Mouse (Mus musculus) hindbrain, embryonic 15.5 days (tissue): ENCODE data around the gene Hectd3. TPM values are rescaled to one million over a fixed set of nuclear protein-coding genes. Genes with fewer than 3 reads are reported as not detected.

Source experiments
- ATAC-seq: fragments of 200-750 bp; cut with Nextera tagmentation; 2 replicates; pipeline ENCODE4 v1.8.0; 2017; ENCODE audit warnings: low read depth, moderate number of reproducible peaks, moderate TSS enrichment; ENCODE audit not compliant: low FRiP score
- H3K27ac ChIP-seq: fragments of 300-500 bp; sonication (generic); replicated peaks from 2 replicates; pipeline ENCODE4 v1.5.1; 2015; ENCODE audit warnings: mild to moderate bottlenecking, inconsistent platforms
- H3K27me3 ChIP-seq: fragments of 300-500 bp; sonication (generic); 2 replicates; pipeline ENCODE4 v1.6.1; 2015; ENCODE audit warnings: control low read depth, inconsistent platforms
- H3K36me3 ChIP-seq: fragments of 300-500 bp; sonication (generic); 2 replicates; pipeline ENCODE4 v1.6.1; 2015; ENCODE audit warnings: control low read depth, inconsistent platforms
- H3K4me1 ChIP-seq: fragments of 300-500 bp; sonication (generic); replicated peaks from 2 replicates; pipeline ENCODE4 v1.6.1; 2015; ENCODE audit warnings: control low read depth, inconsistent platforms
- H3K4me2 ChIP-seq: fragments of 300-500 bp; sonication (generic); 2 replicates; pipeline ENCODE4 v1.6.1; 2015; ENCODE audit warnings: moderate library complexity, mild to moderate bottlenecking, inconsistent platforms
- H3K4me3 ChIP-seq: fragments of 300-500 bp; sonication (generic); 2 replicates; pipeline ENCODE4 v1.5.1; 2015; ENCODE audit warnings: mild to moderate bottlenecking, inconsistent platforms
- H3K9ac ChIP-seq: fragments of 300-500 bp; sonication (generic); 2 replicates; pipeline ENCODE4 v1.6.1; 2015; ENCODE audit warnings: inconsistent platforms
- H3K9me3 ChIP-seq: fragments of 300-500 bp; sonication (generic); 2 replicates; pipeline ENCODE4 v1.6.1; 2016; ENCODE audit warnings: control low read depth, inconsistent platforms
- WGBS: fragments of 180-500 bp; shearing (Covaris S2); methylation state at CpG from one replicate; pipeline ENCODE4 v1.1.7; 2015; 5-methylcytosine and 5-hydroxymethylcytosine counted together
- polyA plus RNA-seq: library from polyadenylated mRNA; unstranded; fragments of >200 nt; fragmentation: Nextera tagmentation; extraction: Ambion mirVana; gene quantifications from 2 replicates; pipeline ENCODE4 v1.2.1, GENCODE M21; 2015

Gene Hectd3
- polyA plus RNA-seq, 1 experiment from 2014 or later: 30.1 TPM

- Histone ChIP-seq H3K4me3 (peak within 1 kb of the TSS; percentile 99), H3K4me2 (peak within 1 kb of the TSS; percentile 82), H3K27ac (peak within 1 kb of the TSS; percentile 79), H3K9me3 (no peaks in the 10 kb centered on the region), H3K9ac (peak within 1 kb of the TSS; percentile 88), H3K36me3 (peaks cover 17% of the 10 kb centered on the region), H3K4me1 (peaks cover 11% of the 10 kb centered on the region), H3K27me3 (no peaks in the 10 kb centered on the region)
- WGBS: under 1% methylated on average over 60 of the region's 61 CpGs
- ATAC-seq: peak; percentile 96
Measured at GRCm38 (mm10) chr4:117019206-117020134, 24.4 kb downstream of the Hectd3 start, which contains the start of gene Eif2b3. TSS of gene Eif2b3 (plus strand) at chr4:117019402.

- 95% methylated on average over 4 of the region's 4 CpGs for WGBS
- Histone ChIP-seq H3K9ac (no peak overlapping the region), H3K4me2 (no peak overlapping the region), H3K36me3 (peaks cover 23% of the 10 kb centered on the region), H3K4me3 (no peak overlapping the region), H3K27ac (no peak overlapping the region), H3K4me1 (peaks cover 11% of the 10 kb centered on the region), H3K9me3 (no peaks in the 10 kb centered on the region), H3K27me3 (no peaks in the 10 kb centered on the region)
- ATAC-seq: no peak
Measured at GRCm38 (mm10) chr4:117023469-117023868, 28.4 kb downstream of the Hectd3 start.

- Histone ChIP-seq H3K27ac (no peak overlapping the region), H3K9ac (no peak overlapping the region), H3K36me3 (peaks cover 15% of the 10 kb centered on the region), H3K9me3 (no peaks in the 10 kb centered on the region), H3K27me3 (no peaks in the 10 kb centered on the region), H3K4me3 (no peak overlapping the region), H3K4me2 (no peak overlapping the region), H3K4me1 (no peaks in the 10 kb centered on the region)
- WGBS: 96% methylated on average over 1 of the region's 1 CpGs
- no peak for ATAC-seq
Measured at GRCm38 (mm10) chr4:117031105-117031504, 36.0 kb downstream of the Hectd3 start.

- H3K27ac ChIP-seq: peak overlapping the region; percentile 81
- H3K9ac ChIP-seq: no peak overlapping the region
- peaks cover 27% of the 10 kb centered on the region for H3K4me1 ChIP-seq
- peak overlapping the region; percentile 28 for H3K4me2 ChIP-seq
- no peak overlapping the region for H3K4me3 ChIP-seq
- H3K36me3 ChIP-seq: no peaks in the 10 kb centered on the region
- 15% methylated on average over 9 of the region's 9 CpGs for WGBS
- no peaks in the 10 kb centered on the region for H3K27me3 ChIP-seq
- no peaks in the 10 kb centered on the region for H3K9me3 ChIP-seq
- peak; percentile 72; the same call in 1 of the 2 replicates for ATAC-seq
Measured at GRCm38 (mm10) chr4:117039925-117040687, 45.0 kb downstream of the Hectd3 start.

- Histone ChIP-seq H3K9me3 (no peaks in the 10 kb centered on the region), H3K27me3 (no peaks in the 10 kb centered on the region), H3K9ac (no peak overlapping the region), H3K4me2 (no peak overlapping the region), H3K4me3 (no peak overlapping the region), H3K36me3 (no peaks in the 10 kb centered on the region), H3K27ac (peak overlapping the region; percentile 81), H3K4me1 (peaks cover 27% of the 10 kb centered on the region)
- 0 out of 2 replicates have a peak, but pooled peaks have one; percentile 35 for ATAC-seq
- 19% methylated on average over 1 of the region's 1 CpGs for WGBS
Measured at GRCm38 (mm10) chr4:117040791-117041190, 45.7 kb downstream of the Hectd3 start.

GRCm38 (mm10) chr4:117041283-117041721 is 46.2 kb downstream of the Hectd3 start:
- Histone ChIP-seq H3K27me3 (no peaks in the 10 kb centered on the region), H3K9me3 (no peaks in the 10 kb centered on the region), H3K27ac (peak overlapping the region; percentile 81), H3K36me3 (no peaks in the 10 kb centered on the region), H3K9ac (no peak overlapping the region), H3K4me3 (no peak overlapping the region), H3K4me2 (no peak overlapping the region), H3K4me1 (peaks cover 27% of the 10 kb centered on the region)
- WGBS: 53% methylated on average over 4 of the region's 4 CpGs
- ATAC-seq: peak; percentile 59; the same call in 1 of the 2 replicates

- H3K27me3 ChIP-seq: no peaks in the 10 kb centered on the region
- no peak overlapping the region for H3K9ac ChIP-seq
- H3K27ac ChIP-seq: no peak overlapping the region
- H3K4me2 ChIP-seq: no peak overlapping the region
- H3K4me1 ChIP-seq: no peaks in the 10 kb centered on the region
- no peak overlapping the region for H3K4me3 ChIP-seq
- H3K9me3 ChIP-seq: no peaks in the 10 kb centered on the region
- 72% methylated on average over 3 of the region's 3 CpGs for WGBS
- no peak for ATAC-seq
- 0 out of 2 replicates have a peak, but pooled peaks cover 4% of the 10 kb centered on the region for H3K36me3 ChIP-seq
Measured at GRCm38 (mm10) chr4:117048836-117049235, 53.7 kb downstream of the Hectd3 start.

- 95% methylated on average over 1 of the region's 1 CpGs for WGBS
- no peak overlapping the region for H3K4me3 ChIP-seq
- H3K9ac ChIP-seq: no peak overlapping the region
- no peak overlapping the region for H3K27ac ChIP-seq
- H3K27me3 ChIP-seq: no peaks in the 10 kb centered on the region
- ATAC-seq: no peak
- no peaks in the 10 kb centered on the region for H3K9me3 ChIP-seq
- no peaks in the 10 kb centered on the region for H3K4me1 ChIP-seq
- H3K4me2 ChIP-seq: no peak overlapping the region
- 0 out of 2 replicates have a peak, but pooled peaks cover 4% of the 10 kb centered on the region for H3K36me3 ChIP-seq
Measured at GRCm38 (mm10) chr4:117049485-117049884, 54.4 kb downstream of the Hectd3 start.

GRCm38 (mm10) chr4:117052626-117053025 is 57.5 kb downstream of the Hectd3 start:
- Histone ChIP-seq H3K9me3 (no peaks in the 10 kb centered on the region), H3K27ac (0 out of 2 replicates have a peak overlapping the region, but pooled peaks have one; percentile 43), H3K27me3 (no peaks in the 10 kb centered on the region), H3K9ac (no peak overlapping the region), H3K4me2 (no peak overlapping the region), H3K4me1 (no peaks in the 10 kb centered on the region), H3K4me3 (no peak overlapping the region), H3K36me3 (no peaks in the 10 kb centered on the region)
- ATAC-seq: no peak
- WGBS: 52% methylated on average over 4 of the region's 4 CpGs

- no peak overlapping the region for H3K4me2 ChIP-seq
- no peak overlapping the region for H3K4me3 ChIP-seq
- no peaks in the 10 kb centered on the region for H3K4me1 ChIP-seq
- WGBS: 59% methylated on average over 4 of the region's 4 CpGs
- no peaks in the 10 kb centered on the region for H3K27me3 ChIP-seq
- no peaks in the 10 kb centered on the region for H3K9me3 ChIP-seq
- no peak for ATAC-seq
- no peak overlapping the region; the same call in 1 of the 2 replicates for H3K27ac ChIP-seq
- no peaks in the 10 kb centered on the region for H3K36me3 ChIP-seq
- H3K9ac ChIP-seq: no peak overlapping the region
Measured at GRCm38 (mm10) chr4:117053956-117054355, 58.8 kb downstream of the Hectd3 start.
